Mouse (Mus musculus): ENCODE measurements around the gene Zmynd8. TPM values are rescaled to one million over a fixed set of nuclear protein-coding genes. Genes with fewer than 3 reads are reported as not detected.

Zmynd8 gene
- polyA plus RNA-seq, 1 experiment, result 237 TPM

DNA sequence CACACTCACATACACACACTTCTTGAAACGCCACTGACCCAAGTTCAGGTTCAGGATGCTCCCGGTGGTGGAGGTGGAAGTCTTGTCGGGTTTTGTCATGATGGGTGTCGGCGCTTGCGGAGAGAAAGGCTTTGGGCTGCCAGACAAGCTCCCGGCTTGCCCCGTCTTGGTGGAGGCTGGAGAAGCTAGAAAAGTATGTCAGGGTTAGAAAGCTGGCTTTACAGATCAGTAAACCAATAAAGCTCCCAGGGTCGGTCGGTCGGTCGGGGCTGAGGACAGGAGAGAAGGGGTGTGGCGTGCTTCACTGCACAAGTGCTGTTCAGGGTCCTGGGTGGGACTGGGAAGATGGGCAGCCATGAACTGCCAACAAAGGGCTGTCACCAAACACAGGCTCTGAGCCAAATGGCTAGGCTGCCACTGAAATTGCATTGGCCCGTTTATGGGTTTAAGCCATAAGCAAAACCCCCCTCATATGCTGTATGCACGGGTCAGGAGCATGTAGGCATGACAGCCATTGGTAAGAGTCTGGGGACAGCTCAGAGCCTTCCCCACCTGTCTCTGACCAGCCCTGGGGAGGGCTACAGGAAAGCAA lies 78.2 kb downstream of the Zmynd8 start:
- Histone ChIP-seq H3K9ac (ENCODE audit: low read depth, poor library complexity, severe bottlenecking) (no peak overlapping the region), H3K27ac (ENCODE audit: insufficient read depth, low read length) (peak overlapping the region; percentile 53), H3K4me3 (ENCODE audit: low read depth, low read length) (no peak overlapping the region), H3K9me3 (replicated peaks; ENCODE audit: control insufficient read depth, insufficient read depth, low read length, poor library complexity, severe bottlenecking) (no peaks in the 10 kb centered on the region), H3K36me3 (ENCODE audit: control insufficient read depth, insufficient read depth, low read length, poor library complexity, severe bottlenecking) (peaks cover 34% of the 10 kb centered on the region), H3K4me1 (ENCODE audit: control insufficient read depth, insufficient read depth, low read length) (peaks cover 8% of the 10 kb centered on the region), H3K27me3 (ENCODE audit: control insufficient read depth, insufficient read depth, low read length, poor library complexity, severe bottlenecking) (no peaks in the 10 kb centered on the region)
- no peak for TF ChIP-seq EP300 (IDR thresholded peaks at IDR 0.05; ENCODE audit: insufficient read depth, low read depth, low read length)
- TF ChIP-seq POLR2A (IDR thresholded peaks at IDR 0.05; ENCODE audit: insufficient read depth, low read length), result no peak
- no peak for TF ChIP-seq CTCF (IDR thresholded peaks at IDR 0.05; ENCODE audit: low read depth, low read length)

DNA sequence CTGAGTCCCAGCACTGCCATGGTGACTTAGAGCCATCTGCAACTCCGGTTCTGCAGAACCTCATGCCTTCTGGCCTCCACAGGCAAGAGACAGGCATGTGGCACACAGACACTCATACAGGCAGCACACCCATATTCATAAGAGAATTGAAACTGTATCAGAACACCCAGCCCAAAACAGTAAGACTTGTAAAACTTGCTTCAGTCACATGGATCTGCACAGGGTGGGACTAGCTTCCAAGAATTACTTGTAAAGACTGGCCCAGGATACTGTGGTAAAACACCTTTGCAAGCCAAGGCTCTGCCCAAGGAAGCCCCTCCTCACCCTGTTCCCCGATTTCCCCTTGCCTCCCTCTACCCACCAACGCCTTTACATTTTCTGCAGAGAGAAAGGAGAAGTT lies 78.7 kb downstream of the Zmynd8 start:
- Histone ChIP-seq H3K9me3 (replicated peaks; ENCODE audit: control insufficient read depth, insufficient read depth, low read length, poor library complexity, severe bottlenecking) (no peaks in the 10 kb centered on the region), H3K9ac (ENCODE audit: low read depth, poor library complexity, severe bottlenecking) (no peak overlapping the region), H3K27me3 (ENCODE audit: control insufficient read depth, insufficient read depth, low read length, poor library complexity, severe bottlenecking) (no peaks in the 10 kb centered on the region), H3K4me1 (ENCODE audit: control insufficient read depth, insufficient read depth, low read length) (peaks cover 8% of the 10 kb centered on the region), H3K36me3 (ENCODE audit: control insufficient read depth, insufficient read depth, low read length, poor library complexity, severe bottlenecking) (peaks cover 37% of the 10 kb centered on the region), H3K4me3 (ENCODE audit: low read depth, low read length) (no peak overlapping the region), H3K27ac (ENCODE audit: insufficient read depth, low read length) (peak overlapping the region; percentile 53)
- no peak for TF ChIP-seq EP300 (IDR thresholded peaks at IDR 0.05; ENCODE audit: insufficient read depth, low read depth, low read length)

DNA sequence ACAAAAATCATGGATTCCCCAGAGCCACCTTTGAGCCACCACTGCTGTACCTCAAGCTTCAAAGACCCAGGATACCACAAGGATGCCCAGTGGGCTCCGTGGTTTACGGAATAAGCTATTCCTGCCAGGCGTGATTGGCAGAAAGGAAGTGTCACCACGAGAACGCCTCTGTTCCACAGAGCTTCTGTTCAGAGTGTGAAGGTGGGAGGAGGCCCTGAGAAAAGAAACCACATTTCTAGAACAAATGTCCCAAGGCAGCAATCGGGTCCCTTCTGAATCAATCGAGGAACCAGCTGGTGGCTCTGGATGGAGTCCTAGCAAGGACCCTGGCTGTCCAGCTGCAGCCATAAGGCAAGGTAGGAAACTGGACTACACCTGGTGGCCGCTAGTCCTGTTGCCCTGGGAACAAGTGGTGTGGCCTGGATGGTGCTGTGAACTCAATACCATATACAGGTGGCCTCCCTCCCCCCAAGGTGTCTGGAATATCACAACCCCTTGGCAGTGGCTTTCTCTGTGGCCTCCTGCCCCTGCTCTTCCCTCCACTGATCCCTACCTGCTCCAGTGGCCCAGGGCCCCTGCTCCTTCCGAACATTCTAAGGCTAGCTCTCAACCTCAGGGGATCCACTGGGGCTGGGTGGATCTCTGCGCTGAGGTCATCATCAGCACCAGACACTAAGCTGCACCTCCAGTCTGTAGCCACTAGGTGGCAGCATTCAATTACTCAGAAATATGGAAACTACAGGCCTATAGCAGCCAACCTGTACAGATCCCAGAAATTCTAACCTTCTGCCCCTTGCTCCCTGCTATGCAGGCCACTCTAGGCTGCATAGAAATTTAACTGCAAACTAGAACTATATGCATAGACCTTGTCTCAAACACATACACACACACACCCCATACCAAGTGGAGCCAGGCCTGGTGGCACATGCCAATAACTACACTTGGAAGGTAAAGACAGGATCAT lies 79.5 kb downstream of the Zmynd8 start:
- no peak overlapping the region for H3K4me3 ChIP-seq (ENCODE audit: low read depth, low read length)
- H3K27me3 ChIP-seq (ENCODE audit: control insufficient read depth, insufficient read depth, low read length, poor library complexity, severe bottlenecking), result no peaks in the 10 kb centered on the region
- TF ChIP-seq CTCF (IDR thresholded peaks at IDR 0.05; ENCODE audit: low read depth, low read length), result peak; percentile 67
- no peak for TF ChIP-seq POLR2A (IDR thresholded peaks at IDR 0.05; ENCODE audit: insufficient read depth, low read length)
- H3K9ac ChIP-seq (ENCODE audit: low read depth, poor library complexity, severe bottlenecking), result no peak overlapping the region
- H3K27ac ChIP-seq (ENCODE audit: insufficient read depth, low read length), result peak overlapping the region; percentile 53; the same call in 1 of the 2 replicates
- H3K9me3 ChIP-seq (replicated peaks; ENCODE audit: control insufficient read depth, insufficient read depth, low read length, poor library complexity, severe bottlenecking), result no peaks in the 10 kb centered on the region
- H3K36me3 ChIP-seq (ENCODE audit: control insufficient read depth, insufficient read depth, low read length, poor library complexity, severe bottlenecking), result peaks cover 44% of the 10 kb centered on the region
- peaks cover 6% of the 10 kb centered on the region for H3K4me1 ChIP-seq (ENCODE audit: control insufficient read depth, insufficient read depth, low read length)

- H3K27ac ChIP-seq (ENCODE audit: insufficient read depth, low read length), result no peak overlapping the region
- no peaks in the 10 kb centered on the region for H3K9me3 ChIP-seq (replicated peaks; ENCODE audit: control insufficient read depth, insufficient read depth, low read length, poor library complexity, severe bottlenecking)
- H3K9ac ChIP-seq (ENCODE audit: low read depth, poor library complexity, severe bottlenecking), result no peak overlapping the region
- H3K4me3 ChIP-seq (ENCODE audit: low read depth, low read length), result no peak overlapping the region
- peaks cover 51% of the 10 kb centered on the region for H3K36me3 ChIP-seq (ENCODE audit: control insufficient read depth, insufficient read depth, low read length, poor library complexity, severe bottlenecking)
- TF ChIP-seq POLR2A (IDR thresholded peaks at IDR 0.05; ENCODE audit: insufficient read depth, low read length), result no peak
- TF ChIP-seq EP300 (IDR thresholded peaks at IDR 0.05; ENCODE audit: insufficient read depth, low read depth, low read length), result no peak
- TF ChIP-seq CTCF (IDR thresholded peaks at IDR 0.05; ENCODE audit: low read depth, low read length), result no peak
- H3K27me3 ChIP-seq (ENCODE audit: control insufficient read depth, insufficient read depth, low read length, poor library complexity, severe bottlenecking), result no peaks in the 10 kb centered on the region
- peaks cover 9% of the 10 kb centered on the region for H3K4me1 ChIP-seq (ENCODE audit: control insufficient read depth, insufficient read depth, low read length)
Measured at GRCm38 (mm10) chr2:165818570-165818969, 80.2 kb downstream of the Zmynd8 start.

- TF ChIP-seq POLR2A (IDR thresholded peaks at IDR 0.05; ENCODE audit: insufficient read depth, low read length) (no peak), CTCF (IDR thresholded peaks at IDR 0.05; ENCODE audit: low read depth, low read length) (no peak), EP300 (IDR thresholded peaks at IDR 0.05; ENCODE audit: insufficient read depth, low read depth, low read length) (no peak)
- Histone ChIP-seq H3K27ac (ENCODE audit: insufficient read depth, low read length) (no peak overlapping the region), H3K36me3 (ENCODE audit: control insufficient read depth, insufficient read depth, low read length, poor library complexity, severe bottlenecking) (peaks cover 57% of the 10 kb centered on the region), H3K27me3 (ENCODE audit: control insufficient read depth, insufficient read depth, low read length, poor library complexity, severe bottlenecking) (no peaks in the 10 kb centered on the region), H3K9me3 (replicated peaks; ENCODE audit: control insufficient read depth, insufficient read depth, low read length, poor library complexity, severe bottlenecking) (no peaks in the 10 kb centered on the region), H3K4me3 (ENCODE audit: low read depth, low read length) (no peak overlapping the region), H3K4me1 (ENCODE audit: control insufficient read depth, insufficient read depth, low read length) (peaks cover 9% of the 10 kb centered on the region), H3K9ac (ENCODE audit: low read depth, poor library complexity, severe bottlenecking) (no peak overlapping the region)
Measured at GRCm38 (mm10) chr2:165817437-165817836, 81.4 kb downstream of the Zmynd8 start.
